Mouse (Mus musculus) kidney, postnatal 0 days (tissue): ENCODE results near the gene Borcs6. TPM values are rescaled to one million over a fixed set of nuclear protein-coding genes. Genes with fewer than 3 reads are reported as not detected.

ENCODE experiments used
- ATAC-seq: fragments of 200-750 bp; cut with Nextera tagmentation; replicated peaks from 2 replicates; pipeline ENCODE4 v1.8.0; 2017; ENCODE audit warnings: low read depth, moderate number of reproducible peaks, moderate TSS enrichment, moderate library complexity; ENCODE audit not compliant: low FRiP score
- DNase-seq: peaks from one replicate; pipeline ENCODE4 v3.0.0-alpha.2; 2016; ENCODE audit warnings: low spot score
- H3K27ac ChIP-seq: fragments of 300-500 bp; sonication (generic); 2 replicates; pipeline ENCODE4 v1.5.1; 2014; ENCODE audit warnings: mild to moderate bottlenecking
- H3K27me3 ChIP-seq: fragments of 300-500 bp; sonication (generic); 2 replicates; pipeline ENCODE4 v1.6.1; 2014; ENCODE audit warnings: low read length, mixed read lengths; ENCODE audit not compliant: insufficient read depth
- H3K36me3 ChIP-seq: fragments of 300-500 bp; sonication (generic); 2 replicates; pipeline ENCODE4 v1.6.1; 2014; ENCODE audit warnings: low read length, mixed read lengths; ENCODE audit not compliant: insufficient read depth
- H3K4me1 ChIP-seq: fragments of 300-500 bp; sonication (generic); replicated peaks from 2 replicates; pipeline ENCODE4 v1.6.1; 2014; ENCODE audit warnings: antibody characterized with exemption, low read length, mixed read lengths; ENCODE audit not compliant: insufficient read depth
- H3K4me2 ChIP-seq: fragments of 300-500 bp; sonication (generic); 2 replicates; pipeline ENCODE4 v1.6.1; 2014; ENCODE audit warnings: mild to moderate bottlenecking, low read length, moderate library complexity, mixed read lengths
- H3K4me3 ChIP-seq: fragments of 300-500 bp; sonication (generic); replicated peaks from 2 replicates; pipeline ENCODE4 v1.5.1; 2014; ENCODE audit warnings: low read depth, low read length
- H3K9ac ChIP-seq: fragments of 300-500 bp; sonication (generic); 2 replicates; pipeline ENCODE4 v1.6.1; 2014; ENCODE audit warnings: low read depth, low read length
- H3K9me3 ChIP-seq: fragments of 300-500 bp; sonication (generic); replicated peaks from 2 replicates; pipeline ENCODE4 v1.6.1; 2016; ENCODE audit warnings: low read length, inconsistent platforms, mixed read lengths
- CTCF ChIP-seq: IDR thresholded peaks from 2 replicates; pipeline ENCODE4 v1.5.1; 2016; ENCODE audit warnings: antibody characterized with exemption, low read depth, mild to moderate bottlenecking, moderate library complexity
- WGBS: fragments of 180-500 bp; shearing (Covaris S2); extraction: QIAGEN DNeasy Blood & Tissue Kit; methylation state at CpG from one replicate; pipeline ENCODE4 v1.1.7; 2014; 5-methylcytosine and 5-hydroxymethylcytosine counted together
- polyA plus RNA-seq: library from polyadenylated mRNA; unstranded; fragments of >200 nt; fragmentation: Nextera tagmentation; extraction: Ambion mirVana; gene quantifications from 2 replicates; pipeline ENCODE4 v1.2.1, GENCODE M21; 2015

Gene Borcs6
- polyA plus RNA-seq, 1 experiment from 2014 or later, result 13.3 TPM

DNA sequence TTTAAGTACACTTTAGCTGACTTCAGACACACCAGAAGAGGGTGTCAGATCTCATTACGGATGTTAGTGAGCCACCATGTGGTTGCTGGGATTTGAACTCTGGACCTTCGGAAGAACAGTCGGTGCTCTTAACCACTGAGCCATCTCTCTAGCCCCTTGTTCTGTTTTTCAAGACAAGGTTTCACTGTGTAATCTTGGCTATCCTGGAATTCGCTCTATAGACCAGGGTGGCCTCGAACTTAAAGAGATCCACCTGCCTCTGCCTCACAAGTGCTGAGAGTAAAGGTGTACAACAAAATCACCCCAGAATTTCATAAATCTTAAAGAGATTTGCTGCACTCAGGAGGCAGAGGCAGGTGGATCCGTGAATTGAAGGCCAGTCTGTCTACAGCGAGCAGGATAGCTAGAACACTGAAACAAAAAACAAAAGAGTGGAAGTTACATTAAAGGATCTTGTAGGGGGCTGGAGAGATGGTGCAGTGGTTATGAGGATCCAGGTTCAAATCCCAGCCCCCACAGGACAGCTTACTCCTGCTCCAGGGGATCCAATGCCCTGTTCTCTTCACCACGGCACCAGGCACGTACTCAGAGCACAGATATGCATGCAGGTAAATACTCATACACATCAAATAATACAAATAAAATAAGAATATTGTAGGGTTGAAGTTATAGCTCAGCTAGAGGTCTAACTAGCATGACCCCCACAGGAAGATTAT lies 16.4 kb downstream of the Borcs6 start:
- no peak for TF ChIP-seq CTCF
- H3K36me3 ChIP-seq, result no peaks in the 10 kb centered on the region
- H3K4me1 ChIP-seq, result peaks cover 6% of the 10 kb centered on the region; the same call in 1 of the 2 replicates
- DNase-seq (no peak), ATAC-seq (no peak)
- no peak overlapping the region for H3K4me3 ChIP-seq
- H3K9ac ChIP-seq, result no peak overlapping the region
- no peak overlapping the region for H3K27ac ChIP-seq
- no peak overlapping the region for H3K4me2 ChIP-seq
- 62% methylated on average over 8 of the region's 9 CpGs for WGBS
- H3K27me3 ChIP-seq, result no peaks in the 10 kb centered on the region
- no peaks in the 10 kb centered on the region for H3K9me3 ChIP-seq

DNA sequence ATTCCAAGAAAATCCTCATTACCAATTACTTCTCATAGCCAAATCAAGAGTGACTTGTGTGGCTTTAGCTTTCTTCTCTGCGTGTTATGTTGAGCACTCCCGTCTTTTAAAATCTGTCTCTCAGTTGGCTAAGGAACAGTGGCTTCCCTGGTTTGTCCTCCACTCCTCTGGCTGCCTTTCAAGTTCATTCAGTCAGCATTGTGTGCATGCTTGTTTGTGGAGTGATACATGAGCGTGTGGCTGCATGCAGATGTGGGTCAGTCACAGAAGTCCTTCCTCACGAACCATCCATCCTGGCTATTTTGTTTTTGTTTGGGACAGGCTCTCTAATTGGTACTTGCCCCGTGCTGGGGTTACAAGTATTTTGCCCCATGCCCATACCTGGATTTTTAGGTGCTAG lies 17.1 kb downstream of the Borcs6 start:
- H3K9ac ChIP-seq, result no peak overlapping the region
- no peaks in the 10 kb centered on the region for H3K4me1 ChIP-seq
- H3K27me3 ChIP-seq, result no peaks in the 10 kb centered on the region
- no peak overlapping the region for H3K4me3 ChIP-seq
- no peaks in the 10 kb centered on the region for H3K9me3 ChIP-seq
- H3K36me3 ChIP-seq, result no peaks in the 10 kb centered on the region
- ATAC-seq, result no peak
- no peak for TF ChIP-seq CTCF
- no peak overlapping the region for H3K4me2 ChIP-seq
- DNase-seq, result no peak
- H3K27ac ChIP-seq, result no peak overlapping the region
- 69% methylated on average over 5 of the region's 5 CpGs for WGBS

DNA sequence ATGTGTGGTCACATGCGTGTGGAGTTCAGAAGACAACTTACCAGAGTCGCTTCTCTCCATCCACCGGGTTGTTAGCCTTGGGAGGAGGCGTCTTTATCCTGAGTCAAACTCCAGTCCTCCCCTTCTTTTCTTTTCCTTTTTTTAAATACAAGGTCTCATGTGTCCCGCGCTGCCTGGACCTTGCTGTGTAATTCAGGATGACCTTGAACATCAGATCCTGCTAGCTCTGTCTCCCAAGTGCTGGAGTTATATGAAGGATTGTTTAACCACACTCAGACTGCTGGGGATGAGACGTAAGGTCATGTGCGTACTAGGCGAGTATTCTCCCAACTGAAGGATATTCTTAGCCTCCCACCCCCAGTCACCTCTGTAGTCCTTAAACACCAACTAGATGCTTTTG lies 17.8 kb downstream of the Borcs6 start:
- no peak for TF ChIP-seq CTCF
- no peak overlapping the region for H3K9ac ChIP-seq
- no peak overlapping the region for H3K4me3 ChIP-seq
- no peaks in the 10 kb centered on the region for H3K27me3 ChIP-seq
- H3K36me3 ChIP-seq, result no peaks in the 10 kb centered on the region
- no peak for ATAC-seq
- 73% methylated on average over 9 of the region's 9 CpGs for WGBS
- H3K27ac ChIP-seq, result no peak overlapping the region
- H3K4me2 ChIP-seq, result no peak overlapping the region
- H3K4me1 ChIP-seq, result no peaks in the 10 kb centered on the region
- H3K9me3 ChIP-seq, result no peaks in the 10 kb centered on the region
- no peak for DNase-seq

DNA sequence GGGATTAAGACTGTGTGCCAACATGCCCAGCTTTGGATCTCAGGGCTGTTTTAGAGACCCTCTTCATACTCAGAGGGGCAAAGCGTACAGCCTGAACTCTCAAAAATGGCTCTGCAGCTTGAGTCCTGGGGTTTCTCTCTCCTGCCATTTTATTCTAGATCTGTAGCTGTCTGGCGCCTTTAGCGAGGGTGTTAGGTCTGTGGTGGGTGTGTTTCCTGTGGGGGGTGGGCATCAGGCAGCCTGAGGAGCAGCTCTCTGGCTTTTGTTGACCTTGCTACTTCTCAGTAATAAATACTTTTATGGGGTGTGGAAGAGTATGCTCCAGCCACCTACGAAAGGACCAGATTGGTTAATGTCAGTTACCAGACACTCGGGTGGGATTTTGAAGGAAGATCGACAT lies 18.5 kb downstream of the Borcs6 start:
- Histone ChIP-seq H3K9me3 (no peaks in the 10 kb centered on the region), H3K27me3 (no peaks in the 10 kb centered on the region), H3K36me3 (no peaks in the 10 kb centered on the region), H3K4me1 (no peaks in the 10 kb centered on the region), H3K27ac (no peak overlapping the region), H3K4me2 (no peak overlapping the region), H3K9ac (no peak overlapping the region), H3K4me3 (no peak overlapping the region)
- DNase-seq (no peak), ATAC-seq (no peak)
- WGBS, result 53% methylated on average over 6 of the region's 6 CpGs
- no peak for TF ChIP-seq CTCF

DNA sequence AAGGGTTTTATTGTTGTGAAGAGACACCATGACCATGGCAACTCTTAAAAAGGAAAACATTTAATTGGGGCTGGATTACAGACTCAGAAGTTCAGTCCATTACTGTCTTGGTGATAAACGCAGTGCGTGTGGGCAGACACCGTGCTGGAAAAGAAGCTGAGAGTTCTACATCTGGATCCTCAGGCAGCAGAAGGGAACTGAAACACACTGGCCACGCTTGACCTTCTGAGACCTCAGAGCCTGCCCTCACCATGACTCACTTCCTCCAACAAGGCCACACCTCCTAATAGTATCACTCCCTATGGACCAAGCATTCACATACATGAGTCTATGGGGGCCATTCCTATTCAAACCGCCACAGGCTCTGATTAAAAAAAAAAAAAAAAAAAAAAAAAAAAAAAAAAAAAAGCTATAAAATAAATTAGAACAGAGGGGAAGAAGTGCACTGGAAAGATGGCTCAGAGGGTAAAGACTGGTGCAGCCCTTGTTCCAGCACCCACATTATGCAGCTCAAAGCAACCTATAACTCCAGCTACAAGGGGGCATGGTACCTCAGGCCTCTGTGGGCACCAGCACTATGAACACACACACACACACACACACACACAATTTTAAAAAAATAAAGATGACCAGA lies 19.4 kb downstream of the Borcs6 start:
- H3K9me3 ChIP-seq, result no peaks in the 10 kb centered on the region
- peak overlapping the region; percentile 55; the same call in 1 of the 2 replicates for H3K27ac ChIP-seq
- DNase-seq, result peak; percentile 54
- 0 out of 2 replicates have a peak, but pooled peaks have one; percentile 31 for ATAC-seq
- no peaks in the 10 kb centered on the region for H3K27me3 ChIP-seq
- TF ChIP-seq CTCF, result no peak
- H3K4me3 ChIP-seq, result no peak overlapping the region
- no peak overlapping the region for H3K4me2 ChIP-seq
- no peaks in the 10 kb centered on the region for H3K36me3 ChIP-seq
- H3K4me1 ChIP-seq, result no peaks in the 10 kb centered on the region
- WGBS, result 32% methylated on average over 5 of the region's 5 CpGs
- H3K9ac ChIP-seq, result no peak overlapping the region

DNA sequence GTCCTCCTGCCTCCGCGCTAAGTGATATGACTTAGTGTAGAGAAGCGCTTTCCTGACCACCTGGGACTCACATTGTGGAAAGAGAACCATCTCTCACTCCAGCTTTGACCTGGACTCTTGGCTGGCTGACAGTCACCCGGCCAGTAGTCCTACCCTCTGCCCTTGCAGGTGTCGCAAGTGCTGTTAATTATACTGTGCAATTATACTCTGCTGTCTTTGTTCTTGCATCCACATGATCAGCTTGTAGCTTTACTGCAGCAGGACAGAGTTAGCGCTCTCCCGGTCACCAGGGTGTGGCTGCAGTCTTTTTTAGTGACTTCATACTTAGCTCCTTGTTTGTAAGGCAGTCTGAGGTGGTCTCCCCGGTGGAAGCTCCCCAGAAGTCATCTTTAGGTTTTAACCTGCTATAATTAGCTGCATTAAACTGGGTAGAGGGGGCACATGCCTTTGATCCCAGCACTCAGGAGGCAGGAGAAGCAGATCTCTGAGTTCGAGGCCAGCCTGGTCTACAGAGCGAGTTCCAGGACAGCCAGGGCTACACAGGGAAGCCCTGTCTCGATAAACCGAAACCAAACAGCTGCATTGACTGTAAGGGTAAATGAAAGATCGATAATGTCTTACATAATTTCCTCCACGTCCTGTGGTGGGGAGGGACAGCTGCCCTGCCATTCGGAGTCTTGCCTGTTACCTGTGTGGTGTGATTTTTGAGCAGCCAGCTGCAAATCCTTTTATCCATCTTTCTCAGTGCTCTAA lies 20.8 kb downstream of the Borcs6 start:
- peak; percentile 13 for DNase-seq
- no peak overlapping the region for H3K27ac ChIP-seq
- WGBS, result 68% methylated on average over 15 of the region's 15 CpGs
- no peaks in the 10 kb centered on the region for H3K36me3 ChIP-seq
- H3K9me3 ChIP-seq, result no peaks in the 10 kb centered on the region
- no peaks in the 10 kb centered on the region for H3K27me3 ChIP-seq
- H3K4me3 ChIP-seq, result no peak overlapping the region
- TF ChIP-seq CTCF, result no peak
- no peak overlapping the region for H3K4me2 ChIP-seq
- ATAC-seq, result peak; percentile 36; the same call in 1 of the 2 replicates
- no peaks in the 10 kb centered on the region for H3K4me1 ChIP-seq
- no peak overlapping the region for H3K9ac ChIP-seq
